Mouse (Mus musculus) erythroblast, embryonic 14.5 days (primary cell): ENCODE measurements around the gene Ctnnd2. TPM values are rescaled to one million over a fixed set of nuclear protein-coding genes. Genes with fewer than 3 reads are reported as not detected.

Experiments
- H3K27me3 ChIP-seq: 2 replicates; pipeline ENCODE4 v1.6.1; 2012; ENCODE audit warnings: inconsistent platforms; ENCODE audit not compliant: control insufficient read depth
- H3K36me3 ChIP-seq: 2 replicates; pipeline ENCODE4 v1.6.1; 2012; ENCODE audit warnings: mild to moderate bottlenecking, inconsistent platforms; ENCODE audit not compliant: control insufficient read depth
- H3K4me1 ChIP-seq: 2 replicates; pipeline ENCODE4 v1.6.1; 2012; ENCODE audit warnings: inconsistent platforms; ENCODE audit not compliant: control insufficient read depth
- H3K4me3 ChIP-seq: replicated peaks from 2 replicates; pipeline ENCODE3; 2012; ENCODE audit warnings: moderate library complexity, mild to moderate bottlenecking, inconsistent platforms
- H3K9me3 ChIP-seq: 2 replicates; pipeline ENCODE4 v1.6.1; 2012; ENCODE audit warnings: low read length, inconsistent platforms, mixed read lengths; ENCODE audit not compliant: control insufficient read depth
- GATA1 ChIP-seq: IDR thresholded peaks from 2 replicates; pipeline ENCODE4 v1.6.1; 2012; ENCODE audit warnings: low read length, inconsistent platforms, mixed read lengths
- TAL1 ChIP-seq: IDR thresholded peaks from 3 replicates; pipeline ENCODE4 v1.6.1; 2012; ENCODE audit warnings: low read length, inconsistent platforms, mixed read lengths
- polyA plus RNA-seq: library from polyadenylated mRNA; stranded (reverse); fragments of >175 nt; gene quantifications from 2 replicates; pipeline ENCODE4 v1.2.3, GENCODE M21; 2012

Ctnnd2 gene
- polyA plus RNA-seq, 1 experiment, result not detected

DNA sequence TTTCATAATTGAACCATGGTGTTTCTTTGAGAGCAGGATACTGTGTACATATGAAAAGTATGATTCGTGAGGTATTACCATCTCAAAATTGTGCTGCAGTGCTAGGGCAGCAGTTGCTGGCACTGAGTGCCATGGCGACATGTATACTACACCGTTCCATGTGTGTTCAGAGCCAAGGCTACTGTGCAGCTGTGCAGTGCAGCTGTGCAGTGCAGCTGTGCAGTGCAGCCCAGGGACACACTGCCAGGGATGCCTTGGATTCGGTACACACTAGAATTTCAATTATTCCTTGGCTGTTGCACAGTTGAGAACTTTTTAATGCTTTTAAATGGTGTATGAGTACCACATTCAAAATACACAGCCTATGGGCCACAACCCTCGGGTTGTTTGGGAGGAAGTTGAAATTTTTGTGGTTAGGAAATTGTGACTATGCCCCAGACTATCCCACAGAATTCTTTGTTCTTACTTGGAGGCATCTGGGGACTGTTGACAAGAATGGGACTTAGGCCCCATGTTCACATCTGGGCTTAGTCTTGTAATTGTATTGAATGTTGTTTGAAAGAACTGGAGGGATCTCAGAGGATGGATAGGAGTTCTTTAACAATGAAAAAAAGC is 613.4 kb downstream of the Ctnnd2 start:
- H3K4me1 ChIP-seq, result no peaks in the 10 kb centered on the region
- H3K4me3 ChIP-seq, result no peak overlapping the region
- peaks cover 2% of the 10 kb centered on the region; the same call in 1 of the 2 replicates for H3K9me3 ChIP-seq
- no peak for TF ChIP-seq GATA1
- TF ChIP-seq TAL1, result no peak
- H3K27me3 ChIP-seq, result no peaks in the 10 kb centered on the region
- no peaks in the 10 kb centered on the region for H3K36me3 ChIP-seq

DNA sequence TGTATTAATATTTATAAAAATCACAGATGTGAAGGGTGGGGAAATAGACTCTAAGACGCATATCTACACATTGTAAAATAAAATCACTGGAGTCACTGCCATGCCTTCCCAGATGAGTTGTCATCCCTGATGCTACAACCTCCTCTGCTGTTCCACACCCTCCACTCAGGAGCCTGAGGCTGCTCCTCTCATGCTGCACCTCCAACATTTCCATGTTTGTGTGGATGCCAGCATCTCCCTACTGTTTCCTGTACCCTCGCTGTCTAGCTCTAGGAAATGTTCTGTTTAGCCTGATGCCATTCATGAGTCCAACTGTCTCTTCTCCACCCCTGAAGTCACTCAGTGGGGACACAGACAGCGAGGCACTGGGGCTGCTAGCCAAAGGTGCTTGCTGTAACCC is 620.9 kb downstream of the Ctnnd2 start:
- TF ChIP-seq GATA1 (no peak), TAL1 (no peak)
- H3K4me3 ChIP-seq, result no peak overlapping the region
- no peaks in the 10 kb centered on the region for H3K36me3 ChIP-seq
- H3K9me3 ChIP-seq, result peaks cover 3% of the 10 kb centered on the region; the same call in 1 of the 2 replicates
- no peaks in the 10 kb centered on the region for H3K27me3 ChIP-seq
- H3K4me1 ChIP-seq, result no peaks in the 10 kb centered on the region

DNA sequence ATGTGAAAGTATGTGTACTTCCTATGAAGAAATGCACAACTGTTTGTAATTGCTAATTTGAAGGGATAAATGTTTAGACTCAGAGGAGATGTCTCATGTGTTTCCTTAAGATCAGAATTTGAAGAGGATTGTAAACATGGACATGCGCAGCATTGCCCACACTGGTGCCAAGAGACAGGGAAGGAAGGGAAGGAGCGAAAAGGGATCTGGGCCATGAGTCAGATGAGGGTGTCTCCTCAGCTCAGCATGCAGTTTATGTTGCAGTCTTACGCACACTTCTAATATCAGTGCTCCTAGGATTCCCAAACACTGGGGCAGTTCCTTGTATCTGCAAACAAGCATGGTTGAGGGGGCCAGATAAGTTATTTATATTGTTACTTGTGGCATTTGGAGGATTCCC is 623.3 kb downstream of the Ctnnd2 start:
- Histone ChIP-seq H3K4me1 (no peaks in the 10 kb centered on the region), H3K9me3 (peaks cover 3% of the 10 kb centered on the region; the same call in 1 of the 2 replicates), H3K27me3 (no peaks in the 10 kb centered on the region), H3K36me3 (no peaks in the 10 kb centered on the region), H3K4me3 (no peak overlapping the region)
- no peak for TF ChIP-seq TAL1

DNA sequence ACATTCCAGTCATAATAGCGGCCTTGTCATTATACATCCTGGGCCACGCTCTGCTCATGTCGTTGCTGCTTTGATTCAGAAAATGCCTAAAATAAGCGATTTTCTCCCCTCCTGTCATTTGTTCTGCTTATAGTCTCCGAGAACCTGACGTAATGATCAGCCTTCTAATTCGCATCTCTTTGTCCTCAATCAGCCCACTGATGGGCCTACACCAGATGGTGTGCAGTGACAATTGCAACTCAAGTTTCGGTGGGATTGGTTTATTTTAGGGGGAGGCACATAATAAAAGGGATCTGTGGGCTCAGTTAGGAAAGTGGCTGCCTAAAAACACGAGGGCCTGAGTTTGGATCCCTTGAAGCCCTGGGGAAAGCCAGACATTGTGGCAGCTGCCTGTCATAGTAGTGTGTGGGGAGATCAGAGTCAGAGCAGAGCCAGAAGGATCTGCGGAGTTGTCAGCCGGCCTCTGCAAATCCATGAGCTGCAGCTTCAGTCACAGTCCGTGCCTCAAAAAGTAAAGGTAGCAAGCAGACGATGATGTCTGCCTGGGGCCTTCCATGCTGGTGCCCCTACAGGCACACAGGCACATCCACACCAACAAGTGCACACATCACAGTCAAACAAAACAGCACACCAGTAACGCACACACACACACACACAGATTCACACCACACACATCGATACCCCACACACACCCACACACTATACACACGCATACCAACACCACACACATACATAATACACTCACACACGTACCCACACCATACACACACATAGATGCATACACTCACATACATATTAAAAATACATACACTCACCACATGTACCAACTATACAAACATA is 655.3 kb downstream of the Ctnnd2 start:
- Histone ChIP-seq H3K4me3 (no peak overlapping the region), H3K4me1 (no peaks in the 10 kb centered on the region), H3K9me3 (peaks cover 3% of the 10 kb centered on the region; the same call in 1 of the 2 replicates), H3K27me3 (no peaks in the 10 kb centered on the region), H3K36me3 (no peaks in the 10 kb centered on the region)
- no peak for TF ChIP-seq GATA1
- TF ChIP-seq TAL1, result no peak

DNA sequence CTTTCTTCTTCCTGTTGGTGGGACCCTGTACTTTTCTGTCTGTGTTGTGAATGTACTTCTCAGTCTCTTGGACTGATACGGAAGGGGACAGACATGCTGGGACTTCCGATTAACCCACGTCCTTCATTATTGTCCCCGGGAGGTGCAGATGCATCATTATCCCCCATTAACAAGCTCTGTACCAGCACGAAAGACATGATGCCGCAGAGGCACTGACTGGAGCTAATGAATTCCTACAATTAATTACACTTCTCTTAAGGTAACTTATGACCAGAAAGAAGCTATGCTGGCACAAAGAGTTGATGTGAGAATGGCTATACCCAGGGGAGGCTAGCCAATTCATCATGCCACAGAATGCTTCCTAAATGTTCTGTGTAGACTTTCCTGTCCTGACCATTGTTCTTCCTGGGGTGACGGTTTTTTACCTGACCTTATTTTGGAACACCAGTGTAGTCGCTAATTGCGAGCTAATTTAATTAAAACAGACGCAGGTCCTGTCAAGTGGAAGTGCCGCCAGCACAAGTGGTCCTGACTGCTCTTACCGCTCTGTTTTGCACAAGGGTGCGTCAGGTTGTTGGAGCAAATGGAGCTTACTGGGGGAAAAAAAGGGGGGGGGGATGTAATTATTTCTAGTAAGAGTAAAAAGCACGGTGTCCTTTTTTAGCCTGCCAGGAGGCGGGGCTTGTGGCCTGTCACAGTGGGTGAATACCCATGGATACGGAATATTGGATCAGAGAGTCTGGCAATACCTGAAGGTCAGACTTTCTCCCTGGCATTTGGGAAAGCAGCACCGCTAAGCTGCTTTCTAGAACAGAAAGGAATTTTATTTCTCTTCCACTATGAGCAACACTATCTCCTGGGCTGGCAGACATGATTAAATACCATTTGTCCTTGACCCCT is 685.1 kb downstream of the Ctnnd2 start:
- Histone ChIP-seq H3K9me3 (peaks cover 4% of the 10 kb centered on the region; the same call in 1 of the 2 replicates), H3K27me3 (no peaks in the 10 kb centered on the region), H3K4me3 (no peak overlapping the region), H3K4me1 (no peaks in the 10 kb centered on the region), H3K36me3 (no peaks in the 10 kb centered on the region)
- TF ChIP-seq GATA1 (no peak), TAL1 (no peak)

DNA sequence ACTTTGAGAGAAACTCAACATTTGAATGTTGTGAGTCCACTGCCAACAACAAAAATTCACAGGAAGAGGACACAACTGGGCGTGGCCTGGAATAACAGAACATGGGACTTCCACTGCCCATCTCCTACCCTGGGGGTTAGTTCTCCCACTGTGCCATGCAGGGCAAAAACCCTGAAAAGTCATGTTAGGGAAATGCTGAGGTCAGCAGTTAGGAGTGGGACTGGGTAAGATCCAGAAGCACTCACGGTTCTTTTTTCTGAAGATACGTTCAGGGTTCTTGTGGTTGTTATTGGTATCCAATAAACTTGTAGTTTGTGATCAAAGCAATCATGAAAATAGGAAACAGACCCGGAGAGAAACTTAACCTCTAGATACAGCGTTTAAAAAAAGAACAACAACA is 695.0 kb downstream of the Ctnnd2 start:
- Histone ChIP-seq H3K4me1 (no peaks in the 10 kb centered on the region), H3K36me3 (no peaks in the 10 kb centered on the region), H3K9me3 (no peaks in the 10 kb centered on the region), H3K4me3 (no peak overlapping the region), H3K27me3 (no peaks in the 10 kb centered on the region)
- TF ChIP-seq TAL1 (no peak), GATA1 (no peak)

DNA sequence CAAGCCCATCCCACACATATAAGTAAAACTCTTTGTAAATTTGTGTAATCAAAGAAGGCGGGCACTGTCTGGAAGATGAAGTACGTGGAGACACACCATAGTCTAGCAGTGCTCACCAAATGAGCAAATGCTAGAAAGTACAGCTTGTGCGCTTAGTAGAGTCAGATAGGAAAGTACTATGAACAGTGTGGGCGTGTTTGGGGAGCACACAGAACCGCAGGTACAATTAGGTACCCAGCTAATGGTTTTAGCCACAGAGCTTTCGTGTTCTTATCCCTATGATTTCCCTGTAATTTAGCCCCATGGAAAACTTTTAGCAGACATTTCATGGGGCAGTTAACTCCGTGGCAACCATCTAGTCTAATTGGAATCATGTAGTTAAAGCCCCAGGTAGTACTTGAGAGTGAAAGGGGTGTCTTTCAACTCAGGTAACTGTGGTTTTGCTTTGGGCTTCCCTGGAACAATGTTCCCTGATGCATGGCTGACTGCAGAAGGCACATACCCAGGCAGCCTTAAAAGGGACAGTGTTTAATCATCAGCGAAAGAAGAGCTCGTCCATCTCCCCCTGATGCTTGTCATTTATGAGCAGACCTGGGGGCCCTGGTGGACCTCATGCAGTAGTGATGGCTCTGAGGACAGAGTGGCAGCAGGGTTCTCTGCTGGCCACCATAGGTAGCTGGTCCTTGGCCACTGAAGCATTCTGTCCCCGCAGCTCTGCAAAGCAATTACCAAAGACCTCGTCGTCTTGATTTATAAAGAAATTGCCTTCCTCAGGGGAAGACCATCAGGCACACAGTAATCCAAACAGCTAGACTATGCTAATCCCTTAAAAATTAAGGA is 697.5 kb downstream of the Ctnnd2 start:
- no peaks in the 10 kb centered on the region for H3K36me3 ChIP-seq
- H3K9me3 ChIP-seq, result no peaks in the 10 kb centered on the region
- H3K4me1 ChIP-seq, result no peaks in the 10 kb centered on the region
- TF ChIP-seq TAL1 (no peak), GATA1 (no peak)
- H3K4me3 ChIP-seq, result no peak overlapping the region
- H3K27me3 ChIP-seq, result no peaks in the 10 kb centered on the region

DNA sequence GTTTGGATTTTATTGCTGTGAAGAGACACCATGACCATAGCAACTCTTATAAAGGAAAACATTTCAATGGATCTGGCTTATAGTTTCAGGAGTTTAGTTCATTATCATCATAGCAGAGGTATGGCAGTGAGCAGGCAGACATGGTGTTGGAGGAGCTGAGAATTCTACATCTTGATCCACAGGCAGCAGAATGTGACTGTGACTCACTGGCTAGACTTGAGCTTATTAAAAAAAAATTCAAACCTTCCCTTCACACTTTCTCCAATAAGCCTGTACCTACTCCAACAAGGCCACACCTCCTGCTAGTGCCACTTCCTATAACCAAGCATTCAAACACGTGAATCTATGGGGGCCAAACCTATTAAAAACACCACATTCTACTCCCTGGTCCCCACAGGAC is 703.1 kb downstream of the Ctnnd2 start:
- no peaks in the 10 kb centered on the region for H3K36me3 ChIP-seq
- H3K27me3 ChIP-seq, result no peaks in the 10 kb centered on the region
- no peaks in the 10 kb centered on the region for H3K4me1 ChIP-seq
- no peak overlapping the region for H3K4me3 ChIP-seq
- H3K9me3 ChIP-seq, result no peaks in the 10 kb centered on the region
- TF ChIP-seq GATA1 (no peak), TAL1 (no peak)
